ENCODE assay signal across 20 mouse cellular contexts in the genomic region with DNA sequence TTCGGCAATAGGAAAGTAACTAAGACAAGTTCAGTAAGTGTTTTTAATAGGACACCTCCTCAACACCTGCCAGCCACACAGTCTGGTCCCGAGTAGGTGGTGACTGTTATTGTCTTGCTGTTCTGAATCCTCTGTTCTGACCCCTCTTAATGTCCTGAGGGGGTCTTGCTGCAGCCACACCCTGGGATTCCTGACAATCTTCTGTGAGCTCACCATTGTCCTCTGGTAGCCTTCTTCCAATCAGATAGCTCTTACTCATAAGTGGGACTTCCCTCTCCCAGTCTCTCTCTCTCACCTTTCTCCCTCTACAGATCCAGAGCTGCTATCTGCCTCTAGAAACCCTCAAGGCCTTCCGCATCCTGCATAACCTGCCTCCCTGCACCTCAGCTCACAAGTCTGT. TPM values are rescaled to one million over a fixed set of nuclear protein-coding genes. Genes with fewer than 3 reads are reported as not detected.
"Had no signal": no experiment of that assay in that cellular context is flagged by ENCODE, and none has a peak within 500 bp of the region (broad histone marks: within the 10 kb centered on the region; RNA-seq: fewer than 3 reads in every experiment).

No protein-coding gene starts in this region.

- H3K4me1 ChIP-seq: megakaryocyte, embryonic 14.5 days; midbrain, embryonic 13.5 days; midbrain, embryonic 15.5 days; neural tube, embryonic 12.5 days had no signal

- ATAC-seq: midbrain, embryonic 13.5 days; midbrain, embryonic 15.5 days had no signal

- H3K4me2 ChIP-seq: lung, embryonic 14.5 days; midbrain, embryonic 11.5 days; midbrain, embryonic 13.5 days; midbrain, embryonic 15.5 days; neural tube, embryonic 12.5 days had no signal

- H3K9ac ChIP-seq: lung, embryonic 14.5 days; midbrain, embryonic 13.5 days; midbrain, embryonic 15.5 days; neural tube, embryonic 12.5 days had no signal

- H3K27ac ChIP-seq: macrophage; midbrain, embryonic 13.5 days; midbrain, embryonic 15.5 days; neural tube, embryonic 12.5 days had no signal

- DNase-seq: lung, adult 18-20 months; lung, embryonic 14.5 days; lung, postnatal 14 days; lung, postnatal 36 days; right cerebral cortex, adult 18-20 months; right cerebral cortex, postnatal 25 days; right cerebral cortex, postnatal 4 days; spleen, adult 18-20 months; thymus, adult 18-20 months; thymus, postnatal 14 days; thymus, postnatal 36 days had no signal

- H3K27me3 ChIP-seq: midbrain, embryonic 13.5 days; midbrain, embryonic 15.5 days; neural tube, embryonic 12.5 days had no signal

- H3K36me3 ChIP-seq: midbrain, embryonic 13.5 days; midbrain, embryonic 15.5 days; neural tube, embryonic 12.5 days had no signal

- H3K4me3 ChIP-seq: megakaryocyte, embryonic 14.5 days; midbrain, embryonic 13.5 days; midbrain, embryonic 15.5 days; neural tube, embryonic 12.5 days had no signal

- H3K9me3 ChIP-seq: megakaryocyte, embryonic 14.5 days; midbrain, embryonic 13.5 days; midbrain, embryonic 15.5 days; neural tube, embryonic 12.5 days had no signal

RNA-seq across cellular contexts. Expression of a gene that starts 36.3 kb away (rescaled TPM):
- total RNA-seq: megakaryocyte progenitor cell, adult 5-6 weeks; monocyte, adult 5-6 weeks; neutrophil, adult 5-6 weeks had no signal
